Mouse (Mus musculus) heart, embryonic 13.5 days (tissue): ENCODE measurements around the gene St8sia1. TPM values are rescaled to one million over a fixed set of nuclear protein-coding genes. Genes with fewer than 3 reads are reported as not detected.

ENCODE experiments used
- ATAC-seq: fragments of 200-750 bp; cut with Nextera tagmentation; 2 replicates; pipeline ENCODE4 v1.8.0; 2017; ENCODE audit warnings: moderate TSS enrichment; ENCODE audit not compliant: insufficient number of reproducible peaks, low FRiP score, low TSS enrichment; ENCODE audit errors: extremely low read depth
- H3K27ac ChIP-seq: fragments of 300-500 bp; sonication (generic); replicated peaks from 2 replicates; pipeline ENCODE4 v1.5.1; 2015; ENCODE audit warnings: moderate library complexity, mild to moderate bottlenecking, inconsistent platforms
- H3K27me3 ChIP-seq: fragments of 300-500 bp; sonication (generic); replicated peaks from 2 replicates; pipeline ENCODE4 v1.6.1; 2015; ENCODE audit warnings: mild to moderate bottlenecking, inconsistent platforms
- H3K36me3 ChIP-seq: fragments of 300-500 bp; sonication (generic); 2 replicates; pipeline ENCODE4 v1.6.1; 2015; ENCODE audit warnings: mild to moderate bottlenecking, inconsistent platforms
- H3K4me1 ChIP-seq: fragments of 300-500 bp; sonication (generic); 2 replicates; pipeline ENCODE4 v1.6.1; 2015; ENCODE audit warnings: inconsistent platforms
- H3K4me2 ChIP-seq: fragments of 300-500 bp; sonication (generic); 2 replicates; pipeline ENCODE4 v1.6.1; 2015; ENCODE audit warnings: inconsistent platforms, mild to moderate bottlenecking, moderate library complexity
- H3K4me3 ChIP-seq: fragments of 300-500 bp; sonication (generic); 2 replicates; pipeline ENCODE4 v1.5.1; 2015; ENCODE audit warnings: moderate library complexity, mild to moderate bottlenecking, inconsistent platforms
- H3K9ac ChIP-seq: fragments of 300-500 bp; sonication (generic); 2 replicates; pipeline ENCODE4 v1.6.1; 2015; ENCODE audit warnings: inconsistent platforms, mild to moderate bottlenecking, moderate library complexity
- H3K9me3 ChIP-seq: fragments of 300-500 bp; sonication (generic); 2 replicates; pipeline ENCODE4 v1.6.1; 2016; ENCODE audit warnings: inconsistent platforms
- WGBS: fragments of 180-500 bp; shearing (Covaris S2); methylation state at CpG from one replicate; pipeline ENCODE4 v1.1.7; 2015; ENCODE audit warnings: mixed read lengths; 5-methylcytosine and 5-hydroxymethylcytosine counted together
- polyA plus RNA-seq: library from polyadenylated mRNA; unstranded; fragments of >200 nt; fragmentation: Nextera tagmentation; extraction: Ambion mirVana; gene quantifications from 2 replicates; pipeline ENCODE4 v1.2.1, GENCODE M21; 2015

St8sia1 gene
- polyA plus RNA-seq, 1 experiment from 2014 or later, result 2.0 TPM

- Histone ChIP-seq H3K4me1 (peaks cover 6% of the 10 kb centered on the region), H3K4me2 (no peak overlapping the region), H3K27ac (peak overlapping the region; percentile 39; the same call in 1 of the 2 replicates), H3K9me3 (no peaks in the 10 kb centered on the region), H3K27me3 (no peaks in the 10 kb centered on the region), H3K36me3 (no peaks in the 10 kb centered on the region), H3K4me3 (no peak overlapping the region), H3K9ac (no peak overlapping the region)
- 42% methylated on average over 5 of the region's 5 CpGs for WGBS
- ATAC-seq, result no peak
Measured at GRCm38 (mm10) chr6:142920901-142921300, 43.4 kb downstream of the St8sia1 start.

GRCm38 (mm10) chr6:142918691-142919090 lies 45.6 kb downstream of the St8sia1 start:
- no peak overlapping the region for H3K4me2 ChIP-seq
- WGBS, result 83% methylated on average over 6 of the region's 6 CpGs
- H3K4me1 ChIP-seq, result peaks cover 6% of the 10 kb centered on the region
- no peak overlapping the region for H3K27ac ChIP-seq
- H3K27me3 ChIP-seq, result no peaks in the 10 kb centered on the region
- H3K9me3 ChIP-seq, result no peaks in the 10 kb centered on the region
- H3K36me3 ChIP-seq, result no peaks in the 10 kb centered on the region
- no peak for ATAC-seq
- no peak overlapping the region for H3K4me3 ChIP-seq
- H3K9ac ChIP-seq, result no peak overlapping the region

DNA sequence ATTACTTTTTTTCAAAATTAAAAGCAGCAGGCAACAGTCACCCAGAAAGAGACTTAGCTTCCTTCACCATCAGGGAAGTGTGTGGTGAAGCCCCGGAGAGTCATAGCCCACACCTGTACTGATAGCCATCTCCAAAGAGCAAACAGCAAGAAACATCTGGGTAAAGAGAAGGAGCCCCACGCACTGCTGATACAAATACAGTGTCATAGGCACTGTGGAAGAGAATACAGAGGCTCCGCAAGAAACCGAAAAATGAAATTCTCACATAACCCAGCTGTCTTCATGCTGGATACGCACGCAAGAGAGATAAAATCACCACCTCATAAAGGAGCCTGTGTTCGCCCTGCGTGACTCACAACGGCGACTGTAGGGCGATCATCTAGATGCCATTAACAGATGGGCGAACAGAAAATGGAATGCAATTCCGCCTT lies 46.8 kb downstream of the St8sia1 start:
- Histone ChIP-seq H3K9me3 (no peaks in the 10 kb centered on the region), H3K27ac (no peak overlapping the region), H3K36me3 (no peaks in the 10 kb centered on the region), H3K27me3 (no peaks in the 10 kb centered on the region), H3K4me3 (no peak overlapping the region), H3K4me1 (peaks cover 6% of the 10 kb centered on the region), H3K9ac (no peak overlapping the region), H3K4me2 (no peak overlapping the region)
- WGBS, result 71% methylated on average over 13 of the region's 13 CpGs
- ATAC-seq, result no peak

DNA sequence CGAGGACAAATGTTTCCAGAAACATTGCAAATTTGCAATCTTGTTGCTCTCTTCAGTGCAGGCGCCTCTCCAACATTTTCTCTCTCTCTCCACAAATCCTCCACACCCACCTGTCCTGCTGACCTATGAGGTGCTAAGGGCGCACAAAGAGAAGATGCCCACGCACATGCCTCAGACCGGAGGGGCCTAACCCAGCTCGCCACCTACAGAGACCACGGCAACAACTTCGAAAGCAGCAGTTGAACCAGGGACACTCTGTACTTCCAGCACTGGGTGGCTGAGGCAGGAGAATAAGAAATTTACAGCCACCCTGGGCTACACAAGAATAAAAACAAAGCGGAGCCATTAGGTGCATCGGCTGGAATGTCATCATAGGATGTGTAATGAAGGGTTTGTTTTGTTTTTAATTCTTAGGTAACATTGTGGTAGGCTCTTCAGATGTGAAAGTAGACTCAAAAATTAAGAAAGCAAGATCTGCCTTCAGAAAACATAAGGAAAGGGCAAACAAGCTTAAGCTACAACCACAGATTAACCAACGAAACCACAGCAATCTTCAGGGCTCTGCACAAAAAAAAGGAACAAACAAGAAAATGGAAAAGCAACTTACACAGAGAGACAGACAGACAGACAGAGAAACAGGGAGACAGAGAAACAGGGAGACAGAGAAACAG lies 47.8 kb downstream of the St8sia1 start:
- H3K27ac ChIP-seq, result no peak overlapping the region
- no peak for ATAC-seq
- no peaks in the 10 kb centered on the region for H3K36me3 ChIP-seq
- no peaks in the 10 kb centered on the region for H3K9me3 ChIP-seq
- peaks cover 6% of the 10 kb centered on the region for H3K4me1 ChIP-seq
- no peak overlapping the region for H3K4me3 ChIP-seq
- H3K9ac ChIP-seq, result no peak overlapping the region
- H3K4me2 ChIP-seq, result no peak overlapping the region
- 78% methylated on average over 11 of the region's 11 CpGs for WGBS
- no peaks in the 10 kb centered on the region for H3K27me3 ChIP-seq

- H3K27me3 ChIP-seq, result no peaks in the 10 kb centered on the region
- no peak for ATAC-seq
- H3K36me3 ChIP-seq, result no peaks in the 10 kb centered on the region
- no peak overlapping the region for H3K4me2 ChIP-seq
- no peaks in the 10 kb centered on the region for H3K9me3 ChIP-seq
- H3K4me1 ChIP-seq, result no peaks in the 10 kb centered on the region
- H3K27ac ChIP-seq, result no peak overlapping the region
- WGBS, result 58% methylated on average over 5 of the region's 5 CpGs
- no peak overlapping the region for H3K4me3 ChIP-seq
- H3K9ac ChIP-seq, result no peak overlapping the region
Measured at GRCm38 (mm10) chr6:142915464-142915863, 48.8 kb downstream of the St8sia1 start.

- no peak overlapping the region for H3K4me3 ChIP-seq
- no peak for ATAC-seq
Measured at GRCm38 (mm10) chr6:142914676-142915075, 49.6 kb downstream of the St8sia1 start.

GRCm38 (mm10) chr6:142911263-142911662 lies 53.0 kb downstream of the St8sia1 start:
- Histone ChIP-seq H3K4me2 (no peak overlapping the region), H3K36me3 (no peaks in the 10 kb centered on the region), H3K4me3 (no peak overlapping the region), H3K9ac (no peak overlapping the region), H3K4me1 (peaks cover 11% of the 10 kb centered on the region), H3K27ac (no peak overlapping the region), H3K9me3 (no peaks in the 10 kb centered on the region), H3K27me3 (no peaks in the 10 kb centered on the region)
- ATAC-seq, result no peak
- WGBS, result 74% methylated on average over 3 of the region's 3 CpGs

More at GRCm38 (mm10) chr6:142914676-142915075, 49.6 kb downstream of the St8sia1 start:
- H3K27me3 ChIP-seq, result no peaks in the 10 kb centered on the region
- no peak overlapping the region for H3K9ac ChIP-seq
- no peaks in the 10 kb centered on the region for H3K36me3 ChIP-seq
- 85% methylated on average over 10 of the region's 10 CpGs for WGBS
- H3K4me2 ChIP-seq, result no peak overlapping the region
- peaks cover 2% of the 10 kb centered on the region for H3K4me1 ChIP-seq
- H3K27ac ChIP-seq, result no peak overlapping the region
- no peaks in the 10 kb centered on the region for H3K9me3 ChIP-seq

DNA sequence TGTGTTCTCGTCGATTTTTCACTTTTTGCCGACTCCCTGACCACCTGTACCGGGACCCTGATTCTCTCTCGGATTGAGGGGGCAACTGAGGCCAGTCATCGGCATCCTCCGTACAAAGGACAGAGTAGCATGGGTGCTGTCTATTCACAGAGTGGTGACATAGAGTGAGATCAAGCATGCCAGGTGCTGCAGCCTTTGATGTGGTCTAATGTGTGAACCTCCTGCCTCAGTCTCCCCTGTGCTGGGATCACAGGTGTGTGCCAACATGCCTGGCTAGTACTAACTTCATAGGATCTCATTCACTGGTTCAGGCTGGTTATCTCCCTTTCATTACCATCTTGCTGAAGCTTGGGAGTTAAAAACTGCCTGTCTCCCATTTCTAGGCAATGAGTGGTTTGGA lies 53.5 kb downstream of the St8sia1 start:
- 84% methylated on average over 7 of the region's 7 CpGs for WGBS
- no peaks in the 10 kb centered on the region for H3K36me3 ChIP-seq
- no peaks in the 10 kb centered on the region for H3K9me3 ChIP-seq
- no peak overlapping the region for H3K4me3 ChIP-seq
- no peaks in the 10 kb centered on the region for H3K27me3 ChIP-seq
- no peak overlapping the region for H3K9ac ChIP-seq
- ATAC-seq, result no peak
- no peak overlapping the region for H3K4me2 ChIP-seq
- H3K27ac ChIP-seq, result no peak overlapping the region
- H3K4me1 ChIP-seq, result peaks cover 11% of the 10 kb centered on the region

DNA sequence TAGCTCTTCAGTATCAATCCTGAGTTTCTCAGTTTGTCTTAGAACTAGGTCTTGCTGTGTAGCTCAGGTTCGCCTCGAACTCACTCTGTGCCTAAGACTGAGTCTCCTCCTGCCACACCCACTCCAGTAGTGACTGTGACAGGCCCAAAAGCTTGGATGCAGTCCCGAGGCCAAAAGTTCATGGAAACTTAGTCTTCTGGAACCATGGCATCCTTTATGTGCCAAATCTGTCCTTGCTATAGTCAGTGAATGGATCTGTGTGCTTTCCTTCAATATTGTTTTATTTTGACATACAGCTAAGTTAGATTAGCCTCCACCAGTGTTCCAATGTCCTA lies 54.5 kb downstream of the St8sia1 start:
- ATAC-seq, result no peak
- H3K4me1 ChIP-seq, result peaks cover 11% of the 10 kb centered on the region
- H3K9me3 ChIP-seq, result no peaks in the 10 kb centered on the region
- peak overlapping the region; percentile 42 for H3K27ac ChIP-seq
- H3K9ac ChIP-seq, result no peak overlapping the region
- H3K4me3 ChIP-seq, result no peak overlapping the region
- H3K27me3 ChIP-seq, result no peaks in the 10 kb centered on the region
- H3K4me2 ChIP-seq, result no peak overlapping the region
- H3K36me3 ChIP-seq, result no peaks in the 10 kb centered on the region
- WGBS, result 69% methylated on average over 3 of the region's 3 CpGs

- Histone ChIP-seq H3K36me3 (no peaks in the 10 kb centered on the region), H3K9me3 (no peaks in the 10 kb centered on the region), H3K4me1 (peaks cover 11% of the 10 kb centered on the region), H3K4me2 (no peak overlapping the region), H3K27ac (peak overlapping the region; percentile 42), H3K9ac (no peak overlapping the region), H3K27me3 (no peaks in the 10 kb centered on the region), H3K4me3 (no peak overlapping the region)
- WGBS, result 55% methylated on average over 5 of the region's 5 CpGs
- no peak for ATAC-seq
Measured at GRCm38 (mm10) chr6:142908911-142909770, 55.1 kb downstream of the St8sia1 start.

DNA sequence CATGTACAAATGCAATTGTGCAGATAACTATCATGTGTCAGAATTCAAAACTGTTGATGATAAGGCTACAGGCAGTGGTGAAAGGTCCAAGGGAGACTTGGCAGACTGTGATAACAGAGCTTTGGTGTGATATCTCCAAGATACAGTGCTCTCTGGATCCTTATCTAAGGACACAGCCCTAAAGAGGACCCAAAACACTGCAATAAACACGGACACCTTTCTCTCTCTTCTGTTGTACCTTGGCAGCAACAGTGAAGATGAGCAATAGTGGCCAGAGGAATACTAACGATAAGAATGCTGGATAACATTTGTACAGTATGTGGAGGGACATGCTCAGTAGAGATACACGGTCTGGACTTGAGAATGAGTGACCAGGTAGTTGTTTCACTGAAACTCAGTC lies 55.8 kb downstream of the St8sia1 start:
- ATAC-seq, result no peak
- Histone ChIP-seq H3K9ac (no peak overlapping the region), H3K4me1 (peaks cover 11% of the 10 kb centered on the region), H3K9me3 (no peaks in the 10 kb centered on the region), H3K36me3 (no peaks in the 10 kb centered on the region), H3K4me3 (no peak overlapping the region), H3K4me2 (no peak overlapping the region), H3K27me3 (no peaks in the 10 kb centered on the region), H3K27ac (no peak overlapping the region)
- 74% methylated on average over 3 of the region's 3 CpGs for WGBS
